Mouse (Mus musculus): ENCODE data around the gene Gm12216. TPM values are rescaled to one million over a fixed set of nuclear protein-coding genes. Genes with fewer than 3 reads are reported as not detected.

Gene Gm12216
- total and polyA plus RNA-seq, 3 experiments = not detected

DNA sequence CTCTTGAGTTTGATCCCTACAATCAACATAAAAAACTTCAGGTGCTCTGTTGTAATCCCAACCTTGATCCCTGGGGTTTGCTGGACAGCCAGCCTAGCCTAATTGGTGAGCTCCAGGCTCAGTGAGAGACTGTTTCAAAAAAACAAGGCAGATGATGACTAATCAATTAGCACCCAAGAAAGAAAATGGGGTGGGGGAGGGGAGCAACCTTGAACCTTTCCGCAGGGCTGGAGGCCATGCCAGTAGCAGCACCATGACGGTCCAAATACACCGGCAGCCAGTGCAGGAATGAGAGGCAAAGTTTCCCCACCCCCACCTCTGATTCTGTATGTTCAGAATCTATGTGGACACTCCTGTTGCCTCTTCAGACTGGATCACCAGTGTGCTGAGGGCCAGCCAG lies 69.8 kb downstream of the Gm12216 start:
- no peaks in the 10 kb centered on the region for H3K36me3 ChIP-seq (ENCODE audit: control insufficient read depth in 1 of 2, insufficient read depth in 2 of 2, low read length in 2 of 2)
- H3K4me3 ChIP-seq (ENCODE audit: control insufficient read depth in 1 of 2, insufficient read depth in 1 of 2, low read depth in 2 of 2, low read length in 2 of 2) = no peak overlapping the region
- H3K27ac ChIP-seq (ENCODE audit: control insufficient read depth, low read depth, low read length) = no peak overlapping the region
- no peaks in the 10 kb centered on the region for H3K4me1 ChIP-seq (ENCODE audit: control insufficient read depth in 1 of 2, insufficient read depth in 2 of 2, low read length in 2 of 2)
- DNase-seq (ENCODE audit: low read depth, low spot score) = no peak
- no peak overlapping the region for H3K9ac ChIP-seq (ENCODE audit: control insufficient read depth, low read depth, low read length, poor library complexity, severe bottlenecking)
- no peaks in the 10 kb centered on the region for H3K79me2 ChIP-seq (ENCODE audit: control insufficient read depth, insufficient read depth, low read length, poor library complexity)
- TF ChIP-seq MAX (IDR thresholded peaks at IDR 0.05; ENCODE audit: low read length) = no peak
- no peak for TF ChIP-seq E2F4 (IDR thresholded peaks at IDR 0.05; ENCODE audit: borderline replicate concordance, low read depth, low read length)
- TF ChIP-seq ELF1 (IDR thresholded peaks at IDR 0.05; ENCODE audit: low read depth, low read length) = no peak
- TF ChIP-seq ZC3H11A (IDR thresholded peaks at IDR 0.05; ENCODE audit: low read depth, low read length) = no peak
- TF ChIP-seq MYC (IDR thresholded peaks at IDR 0.05; ENCODE audit: low read depth, low read length) = no peak
- no peak for TF ChIP-seq ZKSCAN1 (IDR thresholded peaks at IDR 0.05; ENCODE audit: low read depth, low read length)
- no peak for TF ChIP-seq USF1 (IDR thresholded peaks at IDR 0.05; ENCODE audit: low read depth, low read length)
- no peak for TF ChIP-seq JUND (IDR thresholded peaks at IDR 0.05; ENCODE audit: low read depth, low read length)
- TF ChIP-seq CHD2 (IDR thresholded peaks at IDR 0.05; ENCODE audit: low read length) = no peak
- no peak for TF ChIP-seq TCF12 (IDR thresholded peaks at IDR 0.05; ENCODE audit: low read depth, low read length)
- H3K9me3 ChIP-seq (replicated peaks; ENCODE audit: insufficient read depth, low read length) = no peaks in the 10 kb centered on the region
- peaks cover 5 to 9% of the 10 kb centered on the region in 2 experiments; a peak in 3 of 4 replicates for H3K27me3 ChIP-seq (ENCODE audit: control insufficient read depth in 1 of 2, insufficient read depth in 2 of 2, low read length in 2 of 2)

DNA sequence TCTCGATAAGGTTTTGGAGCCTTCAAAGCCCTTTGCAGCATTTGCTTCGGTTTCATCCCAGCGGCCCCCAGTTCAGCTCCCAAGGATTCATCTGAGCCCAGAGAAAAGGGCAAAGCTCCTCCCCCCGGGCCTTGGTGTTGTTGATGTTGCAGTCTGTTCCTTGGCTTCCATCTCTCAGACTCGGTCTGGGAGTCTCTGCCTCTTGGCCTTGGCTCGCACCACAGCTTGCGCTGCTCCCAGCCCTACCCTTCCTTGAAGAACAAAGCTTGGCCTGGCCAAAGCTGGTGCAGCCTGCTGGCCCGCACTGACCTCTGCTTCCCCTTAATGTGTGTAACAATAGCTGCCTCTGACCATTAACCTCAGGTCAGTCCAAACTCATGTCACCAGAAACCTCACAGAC lies 70.9 kb downstream of the Gm12216 start:
- H3K79me2 ChIP-seq (ENCODE audit: control insufficient read depth, insufficient read depth, low read length, poor library complexity) = no peaks in the 10 kb centered on the region
- no peak overlapping the region for H3K4me3 ChIP-seq (ENCODE audit: control insufficient read depth in 1 of 2, insufficient read depth in 1 of 2, low read depth in 2 of 2, low read length in 2 of 2)
- TF ChIP-seq USF1 (IDR thresholded peaks at IDR 0.05; ENCODE audit: low read depth, low read length) = no peak
- TF ChIP-seq TBP (IDR thresholded peaks at IDR 0.05; ENCODE audit: low read depth, low read length) = no peak
- TF ChIP-seq USF2 (IDR thresholded peaks at IDR 0.05; ENCODE audit: borderline replicate concordance in 1 of 2, insufficient read depth in 1 of 2, low read depth in 1 of 2, low read length in 2 of 2) = no peak
- TF ChIP-seq ZNF384 (IDR thresholded peaks at IDR 0.05; ENCODE audit: low read depth, low read length) = no peak
- TF ChIP-seq HCFC1 (IDR thresholded peaks at IDR 0.05; ENCODE audit: low read depth, low read length) = no peak
- no peak for TF ChIP-seq POLR2A (IDR thresholded peaks at IDR 0.05; ENCODE audit: control insufficient read depth in 1 of 2, insufficient read depth in 1 of 2, low read depth in 1 of 2, low read length in 2 of 2, poor library complexity in 1 of 2)
- TF ChIP-seq TAL1 (IDR thresholded peaks at IDR 0.05; ENCODE audit: low read length) = no peak
- no peak overlapping the region for H3K9ac ChIP-seq (ENCODE audit: control insufficient read depth, low read depth, low read length, poor library complexity, severe bottlenecking)
- DNase-seq (ENCODE audit: low read depth, low spot score) = no peak
- peaks cover 5 to 9% of the 10 kb centered on the region in 2 experiments; a peak in 3 of 4 replicates for H3K27me3 ChIP-seq (ENCODE audit: control insufficient read depth in 1 of 2, insufficient read depth in 2 of 2, low read length in 2 of 2)
- H3K27ac ChIP-seq (ENCODE audit: control insufficient read depth, low read depth, low read length) = no peak overlapping the region
- H3K36me3 ChIP-seq (ENCODE audit: control insufficient read depth in 1 of 2, insufficient read depth in 2 of 2, low read length in 2 of 2) = no peaks in the 10 kb centered on the region
- no peaks in the 10 kb centered on the region for H3K4me1 ChIP-seq (ENCODE audit: control insufficient read depth in 1 of 2, insufficient read depth in 2 of 2, low read length in 2 of 2)
- H3K9me3 ChIP-seq (replicated peaks; ENCODE audit: insufficient read depth, low read length) = no peaks in the 10 kb centered on the region
